Mouse (Mus musculus): ENCODE data around the gene Gm7876.
"Not testable (repeated sequence)": the region's sequence is repeated elsewhere in the genome, so short reads cannot be mapped to it uniquely, and the experiment has no call there.

The Gm7876 gene

GRCm38 (mm10) chr14:4708938-4709337, at the start of gene Gm7876:
Gm7876 (plus strand) TSS chr14:4709238.
- in situ Hi-C loops (cut with MboI, MseI), result not testable (repeated sequence)

- in situ Hi-C loops (cut with MboI, MseI), result not testable (repeated sequence)
Measured at GRCm38 (mm10) chr14:4663892-4664291, 45.1 kb upstream of the Gm7876 start, which contains the start of gene Gm3239. Gm3239 (plus strand) TSS chr14:4664192.

- in situ Hi-C loops (cut with MboI, MseI), result not testable (repeated sequence)
Measured at GRCm38 (mm10) chr14:4726038-4726880, 17.2 kb downstream of the Gm7876 start, which contains the start of gene Gm3252. Gm3252 (plus strand) TSS chr14:4726775.

Data from T-helper 2 cell (primary cell).